Mouse (Mus musculus): ENCODE measurements around the gene Wapl. TPM values are rescaled to one million over a fixed set of nuclear protein-coding genes. Genes with fewer than 3 reads are reported as not detected.

Gene Wapl
- polyA plus RNA-seq, 1 experiment = 21.4 TPM

- DNase-seq = no peak
- Histone ChIP-seq H3K4me3 (replicated peaks; ENCODE audit: insufficient read depth, low read depth, low read length) (no peak overlapping the region), H3K27ac (ENCODE audit: insufficient read depth, low read length) (no peak overlapping the region), H3K27me3 (ENCODE audit: control insufficient read depth, insufficient read depth, low read length) (no peaks in the 10 kb centered on the region), H3K4me1 (ENCODE audit: control insufficient read depth, insufficient read depth, low read length) (no peaks in the 10 kb centered on the region)
- TF ChIP-seq POLR2A (IDR thresholded peaks at IDR 0.05; ENCODE audit: borderline replicate concordance, insufficient read depth, low read length) (no peak), CTCF (IDR thresholded peaks at IDR 0.05; ENCODE audit: borderline replicate concordance, insufficient read depth, low read depth, low read length) (no peak)
- whole genome bisulfite sequencing = 82% methylated on average over 2 of the region's 2 CpGs
Measured at GRCm38 (mm10) chr14:34759938-34760337, 86.2 kb downstream of the Wapl start.

GRCm38 (mm10) chr14:34761082-34761959 lies 87.6 kb downstream of the Wapl start:
- 93% methylated on average over 9 of the region's 9 CpGs for WGBS
- DNase-seq = no peak
- no peak overlapping the region for H3K27ac ChIP-seq (ENCODE audit: insufficient read depth, low read length)
- TF ChIP-seq POLR2A (IDR thresholded peaks at IDR 0.05; ENCODE audit: borderline replicate concordance, insufficient read depth, low read length) = no peak
- no peak for TF ChIP-seq CTCF (IDR thresholded peaks at IDR 0.05; ENCODE audit: borderline replicate concordance, insufficient read depth, low read depth, low read length)
- H3K4me3 ChIP-seq (replicated peaks; ENCODE audit: insufficient read depth, low read depth, low read length) = no peak overlapping the region
- no peaks in the 10 kb centered on the region for H3K27me3 ChIP-seq (ENCODE audit: control insufficient read depth, insufficient read depth, low read length)
- H3K4me1 ChIP-seq (ENCODE audit: control insufficient read depth, insufficient read depth, low read length) = no peaks in the 10 kb centered on the region

GRCm38 (mm10) chr14:34762682-34763081 lies 89.0 kb downstream of the Wapl start:
- WGBS = 54% methylated on average over 10 of the region's 10 CpGs
- no peak overlapping the region for H3K4me3 ChIP-seq (replicated peaks; ENCODE audit: insufficient read depth, low read depth, low read length)

GRCm38 (mm10) chr14:34763771-34764539 lies 90.2 kb downstream of the Wapl start:
- Histone ChIP-seq H3K27me3 (ENCODE audit: control insufficient read depth, insufficient read depth, low read length) (no peaks in the 10 kb centered on the region), H3K4me1 (ENCODE audit: control insufficient read depth, insufficient read depth, low read length) (no peaks in the 10 kb centered on the region), H3K27ac (ENCODE audit: insufficient read depth, low read length) (no peak overlapping the region), H3K4me3 (replicated peaks; ENCODE audit: insufficient read depth, low read depth, low read length) (no peak overlapping the region)
- TF ChIP-seq POLR2A (IDR thresholded peaks at IDR 0.05; ENCODE audit: borderline replicate concordance, insufficient read depth, low read length) (no peak), CTCF (IDR thresholded peaks at IDR 0.05; ENCODE audit: borderline replicate concordance, insufficient read depth, low read depth, low read length) (no peak)
- DNase-seq = no peak
- WGBS = 63% methylated on average over 10 of the region's 10 CpGs

More at GRCm38 (mm10) chr14:34762682-34763081, 89.0 kb downstream of the Wapl start:
- no peak overlapping the region for H3K27ac ChIP-seq (ENCODE audit: insufficient read depth, low read length)
- H3K27me3 ChIP-seq (ENCODE audit: control insufficient read depth, insufficient read depth, low read length) = no peaks in the 10 kb centered on the region
- TF ChIP-seq POLR2A (IDR thresholded peaks at IDR 0.05; ENCODE audit: borderline replicate concordance, insufficient read depth, low read length) = no peak
- TF ChIP-seq CTCF (IDR thresholded peaks at IDR 0.05; ENCODE audit: borderline replicate concordance, insufficient read depth, low read depth, low read length) = no peak
- DNase-seq = no peak
- no peaks in the 10 kb centered on the region for H3K4me1 ChIP-seq (ENCODE audit: control insufficient read depth, insufficient read depth, low read length)

GRCm38 (mm10) chr14:34764908-34765307 lies 91.2 kb downstream of the Wapl start:
- WGBS = 86% methylated on average over 9 of the region's 9 CpGs
- Histone ChIP-seq H3K27ac (ENCODE audit: insufficient read depth, low read length) (no peak overlapping the region), H3K27me3 (ENCODE audit: control insufficient read depth, insufficient read depth, low read length) (no peaks in the 10 kb centered on the region), H3K4me1 (ENCODE audit: control insufficient read depth, insufficient read depth, low read length) (no peaks in the 10 kb centered on the region), H3K4me3 (replicated peaks; ENCODE audit: insufficient read depth, low read depth, low read length) (no peak overlapping the region)
- TF ChIP-seq CTCF (IDR thresholded peaks at IDR 0.05; ENCODE audit: borderline replicate concordance, insufficient read depth, low read depth, low read length) (no peak), POLR2A (IDR thresholded peaks at IDR 0.05; ENCODE audit: borderline replicate concordance, insufficient read depth, low read length) (no peak)
- no peak for DNase-seq

GRCm38 (mm10) chr14:34765380-34765779 lies 91.7 kb downstream of the Wapl start:
- no peak overlapping the region for H3K4me3 ChIP-seq (replicated peaks; ENCODE audit: insufficient read depth, low read depth, low read length)
- H3K27me3 ChIP-seq (ENCODE audit: control insufficient read depth, insufficient read depth, low read length) = no peaks in the 10 kb centered on the region
- no peak for TF ChIP-seq POLR2A (IDR thresholded peaks at IDR 0.05; ENCODE audit: borderline replicate concordance, insufficient read depth, low read length)
- no peak for TF ChIP-seq CTCF (IDR thresholded peaks at IDR 0.05; ENCODE audit: borderline replicate concordance, insufficient read depth, low read depth, low read length)
- 82% methylated on average over 7 of the region's 7 CpGs for WGBS
- H3K4me1 ChIP-seq (ENCODE audit: control insufficient read depth, insufficient read depth, low read length) = no peaks in the 10 kb centered on the region
- no peak overlapping the region for H3K27ac ChIP-seq (ENCODE audit: insufficient read depth, low read length)
- DNase-seq = no peak

- H3K4me1 ChIP-seq (ENCODE audit: control insufficient read depth, insufficient read depth, low read length) = no peaks in the 10 kb centered on the region
- WGBS = 85% methylated on average over 5 of the region's 5 CpGs
- TF ChIP-seq POLR2A (IDR thresholded peaks at IDR 0.05; ENCODE audit: borderline replicate concordance, insufficient read depth, low read length) = no peak
- no peak for TF ChIP-seq CTCF (IDR thresholded peaks at IDR 0.05; ENCODE audit: borderline replicate concordance, insufficient read depth, low read depth, low read length)
- H3K27ac ChIP-seq (ENCODE audit: insufficient read depth, low read length) = no peak overlapping the region
- DNase-seq = no peak
- H3K4me3 ChIP-seq (replicated peaks; ENCODE audit: insufficient read depth, low read depth, low read length) = no peak overlapping the region
- H3K27me3 ChIP-seq (ENCODE audit: control insufficient read depth, insufficient read depth, low read length) = no peaks in the 10 kb centered on the region
Measured at GRCm38 (mm10) chr14:34766181-34766580, 92.5 kb downstream of the Wapl start.
